Mouse (Mus musculus) heart, embryonic 11.5 days (tissue): Measurements from ENCODE around the gene Taf1c. TPM values are rescaled to one million over a fixed set of nuclear protein-coding genes. Genes with fewer than 3 reads are reported as not detected.

Experiments used
- ATAC-seq: fragments of 200-750 bp; cut with Nextera tagmentation; replicated peaks from 2 replicates; pipeline ENCODE4 v1.8.0; 2017; ENCODE audit warnings: moderate library complexity; ENCODE audit not compliant: insufficient number of reproducible peaks, low FRiP score, low TSS enrichment
- H3K27ac ChIP-seq: fragments of 300-500 bp; sonication (generic); 2 replicates; pipeline ENCODE4 v1.5.1; 2014; ENCODE audit warnings: mild to moderate bottlenecking, low read depth, low read length
- H3K27me3 ChIP-seq: fragments of 300-500 bp; sonication (generic); 2 replicates; pipeline ENCODE4 v1.6.1; 2014; ENCODE audit warnings: mild to moderate bottlenecking, low read length, mixed read lengths; ENCODE audit not compliant: control insufficient read depth, insufficient read depth
- H3K36me3 ChIP-seq: fragments of 300-500 bp; sonication (generic); 2 replicates; pipeline ENCODE4 v1.6.1; 2014; ENCODE audit warnings: mild to moderate bottlenecking, low read length, moderate library complexity, mixed read lengths; ENCODE audit not compliant: control insufficient read depth, insufficient read depth
- H3K4me1 ChIP-seq: fragments of 300-500 bp; sonication (generic); 2 replicates; pipeline ENCODE4 v1.6.1; 2014; ENCODE audit warnings: low read length; ENCODE audit not compliant: control insufficient read depth, insufficient read depth
- H3K4me2 ChIP-seq: fragments of 300-500 bp; sonication (generic); 2 replicates; pipeline ENCODE4 v1.6.1; 2014; ENCODE audit warnings: mild to moderate bottlenecking, moderate library complexity
- H3K4me3 ChIP-seq: fragments of 300-500 bp; sonication (generic); 2 replicates; pipeline ENCODE4 v1.5.1; 2014; ENCODE audit warnings: low read depth, low read length
- H3K9ac ChIP-seq: fragments of 300-500 bp; sonication (generic); 2 replicates; pipeline ENCODE4 v1.6.1; 2014; ENCODE audit warnings: mild to moderate bottlenecking, low read depth, low read length, moderate library complexity
- H3K9me3 ChIP-seq: fragments of 300-500 bp; sonication (generic); replicated peaks from 2 replicates; pipeline ENCODE4 v1.6.1; 2016; ENCODE audit warnings: low read length; ENCODE audit not compliant: control insufficient read depth
- WGBS: fragments of 180-500 bp; shearing (Covaris S2); extraction: QIAGEN DNeasy Blood & Tissue Kit; methylation state at CpG from one replicate; pipeline ENCODE4 v1.1.7; 2014; ENCODE audit not compliant: insufficient replicate concordance; 5-methylcytosine and 5-hydroxymethylcytosine counted together
- polyA plus RNA-seq: library from polyadenylated mRNA; unstranded; fragments of >200 nt; fragmentation: Nextera tagmentation; extraction: Ambion mirVana; gene quantifications from 2 replicates; pipeline ENCODE4 v1.2.1, GENCODE M21; 2014

Taf1c gene
- polyA plus RNA-seq, 1 experiment from 2014 or later, result 8.0 TPM

- no peak overlapping the region for H3K9ac ChIP-seq
- no peak overlapping the region for H3K27ac ChIP-seq
- no peaks in the 10 kb centered on the region for H3K9me3 ChIP-seq
- no peak overlapping the region for H3K4me2 ChIP-seq
- ATAC-seq, result no peak
- 54% methylated on average over 3 of the region's 3 CpGs for WGBS
- peaks cover 31% of the 10 kb centered on the region for H3K27me3 ChIP-seq
- H3K4me1 ChIP-seq, result peaks cover 5% of the 10 kb centered on the region; the same call in 1 of the 2 replicates
- H3K4me3 ChIP-seq, result no peak overlapping the region
- no peaks in the 10 kb centered on the region for H3K36me3 ChIP-seq
Measured at GRCm38 (mm10) chr8:119630841-119631240, 25.8 kb upstream of the Taf1c start.

- ATAC-seq, result no peak
- Histone ChIP-seq H3K27ac (no peak overlapping the region), H3K36me3 (no peaks in the 10 kb centered on the region), H3K4me2 (no peak overlapping the region), H3K27me3 (peaks cover 9% of the 10 kb centered on the region), H3K9me3 (no peaks in the 10 kb centered on the region), H3K9ac (no peak overlapping the region), H3K4me1 (peaks cover 5% of the 10 kb centered on the region; the same call in 1 of the 2 replicates), H3K4me3 (no peak overlapping the region)
- WGBS, result 29% methylated on average over 10 of the region's 10 CpGs
Measured at GRCm38 (mm10) chr8:119627613-119628359, 22.8 kb upstream of the Taf1c start.

- ATAC-seq, result no peak
- 64% methylated on average over 7 of the region's 7 CpGs for WGBS
Measured at GRCm38 (mm10) chr8:119627199-119627598, 22.2 kb upstream of the Taf1c start.

GRCm38 (mm10) chr8:119625788-119626187, 20.8 kb upstream of the Taf1c start:
- Histone ChIP-seq H3K36me3 (no peaks in the 10 kb centered on the region), H3K4me3 (no peak overlapping the region), H3K27me3 (peaks cover 3% of the 10 kb centered on the region), H3K9ac (no peak overlapping the region), H3K9me3 (no peaks in the 10 kb centered on the region), H3K4me2 (no peak overlapping the region), H3K4me1 (peaks cover 9% of the 10 kb centered on the region), H3K27ac (no peak overlapping the region)
- 72% methylated on average over 22 of the region's 22 CpGs for WGBS
- ATAC-seq, result no peak

More at GRCm38 (mm10) chr8:119627199-119627598, 22.2 kb upstream of the Taf1c start:
- Histone ChIP-seq H3K27ac (no peak overlapping the region), H3K9ac (no peak overlapping the region), H3K4me3 (no peak overlapping the region), H3K9me3 (no peaks in the 10 kb centered on the region), H3K36me3 (no peaks in the 10 kb centered on the region), H3K4me2 (no peak overlapping the region), H3K27me3 (peaks cover 3% of the 10 kb centered on the region), H3K4me1 (peaks cover 5% of the 10 kb centered on the region; the same call in 1 of the 2 replicates)

GRCm38 (mm10) chr8:119624916-119625315, 19.9 kb upstream of the Taf1c start:
- Histone ChIP-seq H3K4me3 (no peak overlapping the region), H3K27me3 (peaks cover 3% of the 10 kb centered on the region), H3K27ac (no peak overlapping the region), H3K36me3 (no peaks in the 10 kb centered on the region), H3K9me3 (no peaks in the 10 kb centered on the region), H3K4me1 (peaks cover 14% of the 10 kb centered on the region), H3K9ac (no peak overlapping the region), H3K4me2 (no peak overlapping the region)
- 79% methylated on average over 7 of the region's 7 CpGs for WGBS
- no peak for ATAC-seq

- H3K4me1 ChIP-seq, result peaks cover 14% of the 10 kb centered on the region
- no peaks in the 10 kb centered on the region for H3K36me3 ChIP-seq
- no peak overlapping the region for H3K4me3 ChIP-seq
- no peak overlapping the region for H3K9ac ChIP-seq
- H3K27ac ChIP-seq, result no peak overlapping the region
- no peak for ATAC-seq
- 65% methylated on average over 1 of the region's 1 CpGs for WGBS
- H3K9me3 ChIP-seq, result no peaks in the 10 kb centered on the region
- no peak overlapping the region for H3K4me2 ChIP-seq
- H3K27me3 ChIP-seq, result peaks cover 3% of the 10 kb centered on the region
Measured at GRCm38 (mm10) chr8:119623744-119624143, 18.7 kb upstream of the Taf1c start.

GRCm38 (mm10) chr8:119623061-119623460, 18.0 kb upstream of the Taf1c start:
- no peak overlapping the region for H3K9ac ChIP-seq
- WGBS, result 81% methylated on average over 8 of the region's 8 CpGs
- peaks cover 14% of the 10 kb centered on the region for H3K4me1 ChIP-seq
- H3K4me3 ChIP-seq, result no peak overlapping the region
- H3K27me3 ChIP-seq, result peaks cover 3% of the 10 kb centered on the region
- ATAC-seq, result no peak
- no peak overlapping the region for H3K4me2 ChIP-seq
- H3K27ac ChIP-seq, result no peak overlapping the region
- H3K36me3 ChIP-seq, result no peaks in the 10 kb centered on the region
- H3K9me3 ChIP-seq, result no peaks in the 10 kb centered on the region

GRCm38 (mm10) chr8:119622555-119622954, 17.5 kb upstream of the Taf1c start:
- no peaks in the 10 kb centered on the region for H3K36me3 ChIP-seq
- no peaks in the 10 kb centered on the region for H3K9me3 ChIP-seq
- H3K4me1 ChIP-seq, result peaks cover 13% of the 10 kb centered on the region
- no peak overlapping the region for H3K4me2 ChIP-seq
- H3K27ac ChIP-seq, result no peak overlapping the region
- 54% methylated on average over 4 of the region's 4 CpGs for WGBS
- peaks cover 3% of the 10 kb centered on the region for H3K27me3 ChIP-seq
- no peak overlapping the region for H3K4me3 ChIP-seq
- H3K9ac ChIP-seq, result no peak overlapping the region
- no peak for ATAC-seq
